Comparison of ENCODE assay signal across 8 mouse cellular contexts in genomic region chr6:114269589-114269988, GRCm38 (mm10).
"Had no signal": no experiment of that assay in that cellular context is flagged by ENCODE, and none has a peak within 500 bp of the region (broad histone marks: within the 10 kb centered on the region; RNA-seq: fewer than 3 reads in every experiment).

No protein-coding gene starts in this region.

- DNase-seq: kidney, adult 8-10 months; kidney, postnatal 10 days; kidney, postnatal 36 days; left cerebral cortex, postnatal 4 days; liver, postnatal 0 days; lung, embryonic 14.5 days; thymus, adult 18-20 months; thymus, postnatal 4 days had no signal
